Mouse (Mus musculus) neural tube, embryonic 11.5 days (tissue): Measurements from ENCODE around the gene Ifna7. TPM values are rescaled to one million over a fixed set of nuclear protein-coding genes. Genes with fewer than 3 reads are reported as not detected.
"Not testable (repeated sequence)": the region's sequence is repeated elsewhere in the genome, so short reads cannot be mapped to it uniquely, and the experiment has no call there.

Experiments used
- ATAC-seq: fragments of 200-750 bp; cut with Nextera tagmentation; 2 replicates; pipeline ENCODE4 v1.8.0; 2017; ENCODE audit warnings: moderate number of reproducible peaks, mild to moderate bottlenecking, moderate TSS enrichment, moderate library complexity; ENCODE audit not compliant: insufficient read depth, low FRiP score, low TSS enrichment
- DNase-seq: peaks from one replicate; pipeline ENCODE4 v3.0.0-alpha.2; 2015; ENCODE audit warnings: low spot score
- H3K27ac ChIP-seq: fragments of 300-500 bp; sonication (generic); 2 replicates; pipeline ENCODE4 v1.5.1; 2014; ENCODE audit warnings: low read depth, mild to moderate bottlenecking, low read length
- H3K27me3 ChIP-seq: fragments of 300-500 bp; sonication (generic); 2 replicates; pipeline ENCODE4 v1.6.1; 2014; ENCODE audit warnings: mild to moderate bottlenecking, low read length, mixed read lengths; ENCODE audit not compliant: control insufficient read depth, insufficient read depth
- H3K36me3 ChIP-seq: fragments of 300-500 bp; sonication (generic); 2 replicates; pipeline ENCODE4 v1.6.1; 2014; ENCODE audit warnings: mild to moderate bottlenecking, low read length, moderate library complexity, mixed read lengths; ENCODE audit not compliant: control insufficient read depth, insufficient read depth
- H3K4me1 ChIP-seq: fragments of 300-500 bp; sonication (generic); 2 replicates; pipeline ENCODE4 v1.6.1; 2014; ENCODE audit warnings: low read length, mixed read lengths; ENCODE audit not compliant: control insufficient read depth, insufficient read depth
- H3K4me2 ChIP-seq: fragments of 300-500 bp; sonication (generic); 2 replicates; pipeline ENCODE4 v1.6.1; 2014; ENCODE audit warnings: low read depth, mild to moderate bottlenecking, moderate library complexity
- H3K4me3 ChIP-seq: fragments of 300-500 bp; sonication (generic); 2 replicates; pipeline ENCODE4 v1.5.1; 2014; ENCODE audit warnings: low read depth, low read length
- H3K9ac ChIP-seq: fragments of 300-500 bp; sonication (generic); 2 replicates; pipeline ENCODE4 v1.6.1; 2014; ENCODE audit warnings: mild to moderate bottlenecking, low read length
- H3K9me3 ChIP-seq: fragments of 300-500 bp; sonication (generic); 2 replicates; pipeline ENCODE4 v1.6.1; 2016; ENCODE audit warnings: low read length; ENCODE audit not compliant: control insufficient read depth
- WGBS: fragments of 180-500 bp; shearing (Covaris S2); extraction: QIAGEN DNeasy Blood & Tissue Kit; methylation state at CpG from one replicate; pipeline ENCODE4 v1.1.7; 2014; 5-methylcytosine and 5-hydroxymethylcytosine counted together
- polyA plus RNA-seq: library from polyadenylated mRNA; unstranded; fragments of >200 nt; fragmentation: Nextera tagmentation; extraction: Ambion mirVana; gene quantifications from 2 replicates; pipeline ENCODE4 v1.2.1, GENCODE M21; 2014

Ifna7 gene
- polyA plus RNA-seq, 1 experiment from 2014 or later: not detected

- H3K4me3 ChIP-seq, H3K36me3 ChIP-seq, DNase-seq, H3K9me3 ChIP-seq, H3K9ac ChIP-seq, H3K4me1 ChIP-seq, H3K4me2 ChIP-seq, H3K27me3 ChIP-seq, H3K27ac ChIP-seq, ATAC-seq: not testable (repeated sequence)
- no CpG with 5 or more reads among the region's 28 CpGs for WGBS
Observed at GRCm38 (mm10) chr4:88791250-88791649, 24.8 kb upstream of the Ifna7 start, which contains the start of gene Gm13278. Gm13278 (plus strand) TSS chr4:88791550.

- not testable (repeated sequence) for H3K4me3 ChIP-seq, DNase-seq, ATAC-seq, H3K27ac ChIP-seq, H3K9ac ChIP-seq, H3K4me2 ChIP-seq, H3K27me3 ChIP-seq, H3K36me3 ChIP-seq, H3K9me3 ChIP-seq, H3K4me1 ChIP-seq
- 0% methylated on average over 5 of the region's 52 CpGs for WGBS
Observed at GRCm38 (mm10) chr4:88793936-88794675, 21.9 kb upstream of the Ifna7 start, which contains the start of gene Gm13275. Gm13275 (plus strand) TSS chr4:88794487.

GRCm38 (mm10) chr4:88797097-88797496, 18.9 kb upstream of the Ifna7 start, which contains the start of gene Gm13279:
Gm13279 (plus strand) TSS chr4:88797397.
- not testable (repeated sequence) for H3K27me3 ChIP-seq, H3K9me3 ChIP-seq, H3K27ac ChIP-seq, H3K4me2 ChIP-seq, H3K4me3 ChIP-seq, ATAC-seq, H3K9ac ChIP-seq, DNase-seq, H3K4me1 ChIP-seq, H3K36me3 ChIP-seq
- no CpG with 5 or more reads among the region's 28 CpGs for WGBS

- not testable (repeated sequence) for H3K27me3 ChIP-seq, DNase-seq, ATAC-seq, H3K4me1 ChIP-seq, H3K9ac ChIP-seq, H3K4me3 ChIP-seq, H3K4me2 ChIP-seq, H3K27ac ChIP-seq, H3K36me3 ChIP-seq, H3K9me3 ChIP-seq
- WGBS: 10% methylated on average over 2 of the region's 7 CpGs
Observed at GRCm38 (mm10) chr4:88799365-88799764, 16.7 kb upstream of the Ifna7 start, which contains the start of gene Gm13285. Gm13285 (plus strand) TSS chr4:88799665.

GRCm38 (mm10) chr4:88802954-88803353, 13.1 kb upstream of the Ifna7 start, which contains the start of gene Gm13287:
Gm13287 (plus strand) TSS chr4:88803254.
- not testable (repeated sequence) for H3K27me3 ChIP-seq, H3K4me1 ChIP-seq, H3K27ac ChIP-seq, H3K9me3 ChIP-seq, H3K9ac ChIP-seq, ATAC-seq, H3K36me3 ChIP-seq, DNase-seq, H3K4me2 ChIP-seq, H3K4me3 ChIP-seq
- no CpG with 5 or more reads among the region's 29 CpGs for WGBS

GRCm38 (mm10) chr4:88805231-88805630, 10.8 kb upstream of the Ifna7 start, which contains the start of gene Gm13288:
Gm13288 (plus strand) TSS chr4:88805531.
- H3K9ac ChIP-seq, H3K27ac ChIP-seq, H3K4me1 ChIP-seq, H3K9me3 ChIP-seq, ATAC-seq, H3K4me3 ChIP-seq, H3K36me3 ChIP-seq, H3K27me3 ChIP-seq, DNase-seq, H3K4me2 ChIP-seq: not testable (repeated sequence)
- WGBS: no CpG with 5 or more reads among the region's 8 CpGs

GRCm38 (mm10) chr4:88805761-88806160, 10.3 kb upstream of the Ifna7 start:
- DNase-seq, H3K36me3 ChIP-seq, ATAC-seq, H3K9ac ChIP-seq, H3K4me2 ChIP-seq, H3K27ac ChIP-seq, H3K9me3 ChIP-seq, H3K27me3 ChIP-seq, H3K4me3 ChIP-seq, H3K4me1 ChIP-seq: not testable (repeated sequence)
- WGBS: no CpG with 5 or more reads among the region's 34 CpGs

- no peak for DNase-seq
- Histone ChIP-seq H3K9me3 (no peaks in the 10 kb centered on the region), H3K4me2 (no peak within 1 kb of the TSS), H3K36me3 (no peaks in the 10 kb centered on the region), H3K9ac (no peak within 1 kb of the TSS), H3K27ac (no peak within 1 kb of the TSS), H3K4me3 (no peak within 1 kb of the TSS), H3K27me3 (no peaks in the 10 kb centered on the region), H3K4me1 (no peaks in the 10 kb centered on the region)
- no peak for ATAC-seq
- 87% methylated on average over 1 of the region's 1 CpGs for WGBS
Observed at GRCm38 (mm10) chr4:88819659-88820058, 3.6 kb downstream of the Ifna7 start, which contains the start of gene Ifna11. Ifna11 (plus strand) TSS chr4:88819959.

GRCm38 (mm10) chr4:88822995-88823394, 7.0 kb downstream of the Ifna7 start:
- no peaks in the 10 kb centered on the region for H3K36me3 ChIP-seq
- H3K4me1 ChIP-seq: no peaks in the 10 kb centered on the region
- H3K9ac ChIP-seq: no peak overlapping the region
- H3K27ac ChIP-seq: no peak overlapping the region
- 30% methylated on average over 4 of the region's 4 CpGs for WGBS
- ATAC-seq (no peak), DNase-seq (no peak)
- no peaks in the 10 kb centered on the region for H3K9me3 ChIP-seq
- H3K4me2 ChIP-seq: no peak overlapping the region
- H3K4me3 ChIP-seq: no peak overlapping the region
- no peaks in the 10 kb centered on the region for H3K27me3 ChIP-seq
